Mouse (Mus musculus): Measurements from ENCODE around the gene Ywhag. TPM values are rescaled to one million over a fixed set of nuclear protein-coding genes. Genes with fewer than 3 reads are reported as not detected.

Gene Ywhag
- polyA plus RNA-seq, 1 experiment from 2014 or later = 193 TPM

Other genes starting within 250 kb of the Ywhag start
- gene Tmem120a, start 190.2 kb downstream of the Ywhag start, polyA plus RNA-seq (2015; fragmentation: Nextera tagmentation; extraction: Ambion mirVana) = 74.7 and 75.4 TPM in 2 replicates
- gene Styxl1, start 156.2 kb downstream of the Ywhag start, polyA plus RNA-seq (2015; fragmentation: Nextera tagmentation; extraction: Ambion mirVana) = 0.42 and 0.62 TPM in 2 replicates
- gene Mdh2, start 156.1 kb downstream of the Ywhag start, polyA plus RNA-seq (2015; fragmentation: Nextera tagmentation; extraction: Ambion mirVana) = 690 and 691 TPM in 2 replicates
- gene Srrm3, start 127.7 kb downstream of the Ywhag start, polyA plus RNA-seq (2015; fragmentation: Nextera tagmentation; extraction: Ambion mirVana) = 0.27 and 1.0 TPM in 2 replicates
- gene Hspb1, start 46.7 kb downstream of the Ywhag start, polyA plus RNA-seq (2015; fragmentation: Nextera tagmentation; extraction: Ambion mirVana) = 69.9 and 70.5 TPM in 2 replicates
- gene Ssc4d, start 39.9 kb upstream of the Ywhag start, polyA plus RNA-seq (2015; fragmentation: Nextera tagmentation; extraction: Ambion mirVana) = 11.3 and 11.8 TPM in 2 replicates
- gene Zp3, start 45.5 kb upstream of the Ywhag start, polyA plus RNA-seq (2015; fragmentation: Nextera tagmentation; extraction: Ambion mirVana) = 0.18 and 0.20 TPM in 2 replicates
- gene Dtx2, start 60.2 kb upstream of the Ywhag start, polyA plus RNA-seq (2015; fragmentation: Nextera tagmentation; extraction: Ambion mirVana) = 32.9 and 36.3 TPM in 2 replicates
- gene Upk3b, start 103.9 kb upstream of the Ywhag start, polyA plus RNA-seq (2015; fragmentation: Nextera tagmentation; extraction: Ambion mirVana) = 3.6 and 6.1 TPM in 2 replicates
- 2.2 and 3.6 TPM in 2 replicates for gene Upk3bl, start 119.9 kb upstream of the Ywhag start, polyA plus RNA-seq (2015; fragmentation: Nextera tagmentation; extraction: Ambion mirVana)
- 15.9 and 18.5 TPM in 2 replicates for gene Rasa4, start 149.3 kb upstream of the Ywhag start, polyA plus RNA-seq (2015; fragmentation: Nextera tagmentation; extraction: Ambion mirVana)
- 243 and 245 TPM in 2 replicates for gene Polr2j, start 182.0 kb upstream of the Ywhag start, polyA plus RNA-seq (2015; fragmentation: Nextera tagmentation; extraction: Ambion mirVana)
- gene Lrwd1, start 201.5 kb upstream of the Ywhag start, polyA plus RNA-seq (2015; fragmentation: Nextera tagmentation; extraction: Ambion mirVana) = 39.5 and 40.2 TPM in 2 replicates
- 19.3 and 20.2 TPM in 2 replicates for gene Alkbh4, start 201.5 kb upstream of the Ywhag start, polyA plus RNA-seq (2015; fragmentation: Nextera tagmentation; extraction: Ambion mirVana)
- 6.1 and 6.6 TPM in 2 replicates for gene Orai2, start 236.1 kb upstream of the Ywhag start, polyA plus RNA-seq (2015; fragmentation: Nextera tagmentation; extraction: Ambion mirVana)